Mouse (Mus musculus): ENCODE results near the gene Nudt13. TPM values are rescaled to one million over a fixed set of nuclear protein-coding genes. Genes with fewer than 3 reads are reported as not detected.
A peak's percentile ranks its signal among the peaks of the same experiment; 100 is the strongest.

The Nudt13 gene
- total RNA-seq, 2 experiments from 2014 or later, result 38.7 to 47.9 TPM

DNA sequence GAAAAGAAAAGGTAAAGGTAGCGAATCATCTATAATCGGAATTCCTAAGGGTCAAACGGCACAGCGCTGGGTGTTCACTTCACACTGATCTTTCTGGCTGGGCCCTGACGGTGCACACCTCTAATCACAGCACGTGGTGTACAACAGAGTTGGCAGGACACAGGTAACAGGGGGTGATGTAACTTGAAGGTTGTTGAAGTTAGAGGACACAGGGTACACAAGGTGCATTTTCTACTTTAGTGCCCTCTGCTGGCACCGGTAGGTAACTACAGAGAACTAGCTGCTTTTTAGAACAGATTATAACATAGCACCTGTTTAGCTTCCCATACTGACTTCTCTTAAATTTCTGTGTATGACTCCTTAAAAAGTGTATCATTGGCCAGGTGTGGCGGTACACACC, 45.7 kb downstream of the Nudt13 start:
- peak in 1 of 2 experiments; percentile 28 for DNase-seq

- DNase-seq, result no peak
Observed at GRCm38 (mm10) chr14:20340866-20341265, 46.4 kb downstream of the Nudt13 start.

DNA sequence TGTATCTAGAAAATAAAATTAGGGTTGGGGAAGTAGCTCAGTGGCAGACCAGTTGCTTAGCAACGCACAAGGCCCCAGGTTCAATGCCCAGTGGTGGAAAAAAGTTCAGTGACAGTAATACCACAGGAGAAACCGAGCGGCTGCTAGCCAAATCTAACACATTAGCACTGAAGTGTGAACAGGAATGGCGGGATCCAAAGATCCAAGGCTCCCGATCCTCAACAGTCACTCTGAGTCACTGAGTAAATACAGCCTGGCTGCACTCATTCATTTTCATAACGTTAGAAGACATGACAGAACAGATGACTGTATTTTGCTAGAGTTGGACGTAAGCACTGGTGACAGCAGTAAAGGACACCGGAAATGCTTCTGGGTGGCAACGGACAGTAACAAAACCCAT, 51.4 kb downstream of the Nudt13 start:
- DNase-seq, result no peak

GRCm38 (mm10) chr14:20347441-20347990, 53.0 kb downstream of the Nudt13 start:
- no peak for DNase-seq

- DNase-seq, result peak; percentile 93
Observed at GRCm38 (mm10) chr14:20347991-20348541, 53.6 kb downstream of the Nudt13 start, which contains the start of the genes Ecd and Fam149b. Gene Ecd, minus strand, starts transcription at chr14:20348121. Gene Fam149b, plus strand, starts transcription at chr14:20348162.

GRCm38 (mm10) chr14:20363230-20363629, 68.7 kb downstream of the Nudt13 start:
- DNase-seq, result no peak

Other genes with a start within 250 kb of the Nudt13 start
- gene Saysd1, start 156.2 kb upstream of the Nudt13 start, total RNA-seq (2021), result 1 to 10 TPM; 8.2 to 8.3 TPM
- 10 to 100 TPM in 1 of 2 experiments, 1 to 10 TPM in 1; 8.6 to 13.9 TPM for gene Kcnk5, start 112.9 kb upstream of the Nudt13 start, total RNA-seq (2021)
- gene Kcnk16, start 25.5 kb upstream of the Nudt13 start, total RNA-seq (2021), result not detected
- 10 to 100 TPM; 40.9 to 42.2 TPM for gene Ecd, start 53.4 kb downstream of the Nudt13 start, total RNA-seq (2021)
- gene Fam149b, start 53.5 kb downstream of the Nudt13 start, total RNA-seq (2021), result 10 to 100 TPM; 32.4 to 33.8 TPM
- 10 to 100 TPM; 30.8 to 39.5 TPM for gene Dnajc9, start 94.2 kb downstream of the Nudt13 start, total RNA-seq (2021)
- 10 to 100 TPM; 70.9 to 73.6 TPM for gene Mrps16, start 98.9 kb downstream of the Nudt13 start, total RNA-seq (2021)
- gene Cfap70, start 157.5 kb downstream of the Nudt13 start, total RNA-seq (2021), result 1 to 10 TPM; 1.1 to 2.6 TPM
- 100 to 1,000 TPM; 108 to 119 TPM for gene Anxa7, start 185.4 kb downstream of the Nudt13 start, total RNA-seq (2021)
- gene Mss51, start 202.2 kb downstream of the Nudt13 start, total RNA-seq (2021), result 1 to 10 TPM in 1 of 2 experiments, under 1 TPM in 1; 0.79 to 1.0 TPM

All from adrenal gland, postnatal 36 days (tissue).